Mouse (Mus musculus) sigmoid colon, adult 10 weeks (tissue): ENCODE data around the gene Erp27. TPM values are rescaled to one million over a fixed set of nuclear protein-coding genes. Genes with fewer than 3 reads are reported as not detected.

Source experiments
- polyA plus RNA-seq: library from polyadenylated mRNA; stranded (reverse); fragments of 350-450 nt; fragmentation: Illumina TruSeq; extraction: RNeasy Lipid Tissue Mini Kit (QIAGEN cat#74804); gene quantifications from one replicate; pipeline ENCODE4 v1.2.3, GENCODE M21; 2014; ENCODE audit warnings: low read depth, low replicate concordance

The Erp27 gene
- polyA plus RNA-seq, result not detected

GRCm38 (mm10) chr6:136922080-136922479 is at the start of gene Erp27:
TSS of gene Erp27 (minus strand) at chr6:136922180.

DNA sequence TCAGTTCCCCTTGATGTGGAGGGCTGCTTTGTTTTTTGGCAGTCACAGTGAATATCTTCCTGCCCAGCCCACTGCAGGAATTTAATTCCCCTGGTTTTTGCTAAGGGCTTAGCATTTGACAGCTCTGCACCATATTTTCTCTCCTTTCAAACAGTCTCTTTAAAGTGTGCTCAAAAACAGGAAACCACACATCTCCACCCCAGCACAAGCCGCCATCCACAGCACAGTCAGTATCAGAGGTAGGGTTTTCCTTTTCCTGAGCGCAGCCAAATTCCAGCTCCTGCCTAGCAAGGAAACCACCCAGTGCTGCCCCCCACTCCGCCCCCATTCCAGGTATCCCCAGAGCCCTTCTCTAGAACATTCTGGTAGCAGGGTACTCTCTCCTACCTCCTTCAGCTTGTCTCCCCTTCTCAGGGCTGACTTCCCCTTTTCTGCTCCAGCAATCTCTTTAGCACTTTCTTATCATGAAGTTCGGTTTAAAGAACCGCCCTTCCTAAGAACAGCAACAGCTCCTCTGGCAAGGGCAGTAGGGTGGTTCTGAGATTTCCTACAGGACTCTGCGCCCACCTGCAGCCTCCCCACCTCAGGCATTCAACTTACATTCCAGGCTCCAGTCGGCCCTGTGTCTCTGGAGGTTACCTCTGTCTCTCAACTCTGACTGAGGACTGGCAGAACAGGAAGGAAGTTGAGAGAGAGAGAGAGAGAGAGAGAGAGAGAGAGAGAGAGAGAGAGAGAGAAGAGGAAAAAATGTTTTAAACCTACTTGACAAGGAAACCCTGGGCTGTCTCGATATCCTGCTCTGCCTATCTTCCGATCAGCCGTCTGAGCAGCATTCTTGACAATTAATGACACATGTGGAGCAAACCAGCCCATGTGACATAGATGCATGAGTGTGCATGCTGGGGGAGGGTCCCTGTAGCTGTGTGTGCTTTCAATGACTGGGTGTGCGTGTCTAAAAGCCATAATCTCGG is 19.4 kb upstream of the Erp27 start, which contains the start of gene Arhgdib:
Gene Arhgdib (minus strand): TSS at position 849 of the 971 bp plus-strand sequence.

DNA sequence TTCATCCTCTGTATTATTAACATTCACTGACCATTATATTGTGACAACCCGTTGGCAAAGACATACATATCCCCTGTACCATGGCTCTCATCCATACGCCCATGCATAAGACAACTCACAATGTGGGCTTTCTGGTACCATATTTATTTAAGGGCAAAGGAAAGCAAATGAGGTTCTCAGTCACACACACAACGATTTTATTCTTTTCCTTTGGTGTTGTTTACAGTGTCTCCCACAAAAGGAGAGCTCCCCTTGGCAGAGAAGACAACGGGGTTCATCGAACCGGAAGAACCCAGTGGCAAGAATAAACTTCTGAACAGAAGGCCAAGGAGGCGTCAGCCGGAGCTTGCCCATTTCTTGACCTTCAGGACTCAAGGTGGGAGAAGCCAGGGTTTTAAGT is 1.6 kb upstream of the Erp27 start, which contains the start of gene Pde6h:
Gene Pde6h (plus strand): TSS at position 301 of the 400 bp plus-strand sequence.

DNA sequence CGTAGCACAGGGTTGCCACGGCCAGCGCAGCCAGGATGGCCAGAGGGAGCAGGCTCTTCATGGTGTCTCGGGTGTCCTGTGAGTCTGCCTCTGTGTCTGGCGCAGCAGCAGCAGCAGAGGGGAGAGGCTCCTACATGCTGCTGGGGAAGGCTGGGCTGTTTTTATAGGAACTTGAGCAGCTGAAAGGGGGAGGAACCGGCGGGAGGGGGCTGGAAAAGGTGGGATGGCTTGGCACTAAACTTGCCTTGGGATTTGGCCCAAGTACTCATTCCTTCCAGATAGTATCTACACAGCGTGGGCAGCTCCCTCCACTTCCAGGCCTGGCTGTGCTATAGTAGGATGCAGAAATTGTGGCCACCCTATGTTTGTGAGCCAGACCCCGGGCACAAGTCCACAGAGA is 46.3 kb downstream of the Erp27 start, which contains the start of gene Mgp:
Gene Mgp (minus strand): TSS at position 154 of the 400 bp plus-strand sequence.

Other genes with a start within 250 kb of the Erp27 start
- gene Gucy2c, start 140.4 kb downstream of the Erp27 start, polyA plus RNA-seq, result 85.6 TPM
- 0.57 TPM for gene Hist4h4, start 117.8 kb downstream of the Erp27 start, polyA plus RNA-seq
- 21.0 TPM for gene H2afj, start 113.9 kb downstream of the Erp27 start, polyA plus RNA-seq
- 2.9 TPM for gene BC049715, start 94.6 kb downstream of the Erp27 start, polyA plus RNA-seq
- 95.7 TPM for gene Wbp11, start 93.9 kb downstream of the Erp27 start, polyA plus RNA-seq
- gene Smco3, start 86.7 kb downstream of the Erp27 start, polyA plus RNA-seq, result not detected
- 0.76 TPM for gene Art4, start 64.4 kb downstream of the Erp27 start, polyA plus RNA-seq
- gene Mgp, start 46.4 kb downstream of the Erp27 start, polyA plus RNA-seq, result 43.5 TPM
- gene Pde6h, start 1.7 kb upstream of the Erp27 start, polyA plus RNA-seq, result 0.32 TPM
- 19.8 TPM for gene Arhgdib, start 19.7 kb upstream of the Erp27 start, polyA plus RNA-seq
- gene Rerg, start 248.3 kb upstream of the Erp27 start, polyA plus RNA-seq, result 17.9 TPM